Mouse (Mus musculus): ENCODE data around the gene Eya3.

GRCm38 (mm10) chr4:132732148-132732684 lies 93.4 kb downstream of the Eya3 start, which contains the start of gene Xkr8:
- TF ChIP-seq EP300 (IDR thresholded peaks at IDR 0.05) (no peak), CTCF (IDR thresholded peaks at IDR 0.05) (peak; percentile 58)
